Mouse (Mus musculus) cerebellum, adult 9-10 months (tissue): ENCODE results near the gene Fnbp1l.

ENCODE experiments used
- DNase-seq: peaks from one replicate; pipeline ENCODE4 v3.0.0; 2022

Gene Fnbp1l

DNA sequence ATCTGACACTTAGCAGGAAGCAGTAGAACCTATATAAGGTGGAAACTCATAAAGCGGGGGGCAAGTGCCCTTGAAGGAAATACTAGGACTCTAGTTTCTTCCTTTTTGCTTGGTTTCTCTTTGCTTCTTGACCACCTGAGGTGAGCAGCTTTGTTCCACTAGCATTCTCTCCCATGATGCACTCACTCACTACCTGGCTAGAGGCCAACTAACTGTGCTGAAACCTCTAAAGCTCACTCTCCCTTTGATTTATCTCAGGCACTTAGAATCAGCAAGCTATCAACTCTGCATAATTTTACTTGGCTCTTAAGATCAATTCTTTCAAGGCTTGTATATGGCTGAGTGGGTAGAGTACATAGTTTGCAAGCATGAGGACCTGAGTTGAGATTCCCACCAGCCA lies 17.1 kb downstream of the Fnbp1l start:
- no peak for DNase-seq

DNA sequence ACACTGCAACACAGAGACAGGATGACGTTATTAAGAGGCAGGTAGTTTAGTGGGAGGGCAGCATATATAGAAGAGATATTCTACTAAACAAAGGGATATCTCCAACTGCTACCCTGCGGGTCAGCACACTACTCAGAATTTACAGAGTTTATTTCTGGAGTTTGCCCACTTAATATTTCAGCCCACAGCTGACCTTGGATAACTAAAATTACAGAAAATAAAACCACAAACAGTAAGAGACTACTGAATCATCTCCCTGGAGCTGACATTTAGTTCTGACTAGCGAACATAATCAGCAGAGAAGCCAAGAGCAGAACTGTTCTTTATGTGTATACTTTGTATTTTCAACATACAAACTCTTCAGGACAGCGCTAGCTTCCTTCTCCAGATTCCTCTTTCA lies 20.2 kb downstream of the Fnbp1l start:
- DNase-seq = no peak

DNA sequence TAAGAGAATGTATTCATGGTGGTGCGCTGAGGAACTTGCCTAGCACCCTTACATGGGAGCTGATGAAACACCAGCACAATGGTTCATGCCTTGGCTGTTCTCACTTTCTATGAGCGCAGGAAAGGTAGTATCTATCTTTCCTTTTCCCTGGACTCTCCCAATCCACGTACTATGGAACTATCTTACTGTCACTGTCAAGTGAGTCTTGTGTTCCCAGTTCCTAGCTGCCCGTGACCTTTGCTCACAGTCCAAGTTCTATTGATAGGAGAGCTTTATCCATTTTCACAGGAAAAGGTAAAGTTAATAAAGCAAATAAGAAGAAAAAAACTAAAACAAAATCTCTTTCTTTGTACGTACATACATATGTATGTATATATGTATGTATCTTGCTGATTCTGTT lies 28.7 kb downstream of the Fnbp1l start:
- DNase-seq = no peak

DNA sequence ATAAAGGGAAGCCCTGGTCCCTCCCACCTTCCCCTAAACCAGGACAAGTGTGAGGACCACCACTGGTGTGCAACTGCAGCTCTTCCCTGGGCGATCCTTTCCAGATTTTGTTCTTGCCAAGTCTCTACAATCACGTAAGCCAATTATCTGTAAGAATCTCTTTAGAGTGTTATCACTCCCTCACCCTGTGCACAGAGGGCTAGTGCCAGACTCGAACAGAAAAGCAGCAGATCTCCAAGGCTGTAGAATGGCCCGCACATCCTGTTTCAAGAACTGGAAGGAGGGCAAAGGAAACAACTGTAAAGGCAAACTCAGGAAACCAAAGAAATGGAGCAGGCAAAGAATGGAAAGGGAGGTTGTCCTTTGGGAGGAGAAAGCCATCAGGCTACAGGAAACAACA lies 29.2 kb downstream of the Fnbp1l start:
- no peak for DNase-seq

DNA sequence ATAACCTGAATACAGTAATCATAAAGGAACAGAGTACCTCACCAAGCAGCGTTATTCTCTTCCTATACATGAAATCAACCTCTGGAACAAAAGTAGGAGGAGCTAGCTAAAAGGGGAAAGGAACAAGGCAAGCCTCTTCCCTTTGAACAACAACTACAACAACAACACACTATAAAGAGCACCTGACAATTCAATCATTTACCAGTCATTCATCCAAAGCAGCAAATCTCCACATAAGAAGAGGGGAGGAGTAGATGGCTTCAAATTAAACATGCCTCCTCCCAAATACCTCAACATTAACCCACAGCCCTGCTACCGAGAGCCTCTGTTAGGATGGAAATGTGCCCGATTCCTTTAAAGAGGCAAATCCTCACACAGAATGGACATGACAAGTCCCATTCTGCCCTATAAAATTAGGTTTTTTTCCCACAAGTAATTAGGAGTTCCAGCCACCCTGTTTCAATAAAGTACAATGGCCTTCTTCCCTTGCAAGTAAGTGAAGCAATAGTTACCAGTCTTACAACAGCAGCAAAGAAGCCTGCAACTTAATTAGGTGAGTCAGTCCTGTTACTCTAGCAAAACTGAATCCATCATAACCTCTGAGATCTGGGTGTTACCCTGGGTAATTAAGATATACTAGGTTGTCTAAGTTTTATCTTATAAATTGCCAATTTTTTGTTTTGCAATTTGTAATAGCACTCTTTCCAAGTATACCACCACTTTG lies 32.4 kb downstream of the Fnbp1l start:
- no peak for DNase-seq

DNA sequence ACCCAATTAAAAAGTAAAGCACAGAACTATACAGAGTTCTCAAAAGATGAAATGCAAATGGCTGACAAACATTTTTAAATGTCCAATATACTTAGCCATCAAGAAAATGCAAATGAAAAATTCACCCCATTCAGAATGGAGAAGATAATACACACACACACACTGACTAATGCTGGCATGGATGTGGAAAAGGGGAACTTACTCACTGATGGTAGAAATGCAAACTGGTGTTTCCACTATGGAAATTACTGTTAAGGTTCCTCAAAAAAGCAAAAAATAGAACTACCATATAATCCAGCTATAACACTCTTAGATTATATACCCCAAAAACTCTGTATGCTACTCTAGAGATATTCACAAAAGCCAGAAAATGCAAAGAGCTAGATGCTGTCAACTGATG lies 42.2 kb downstream of the Fnbp1l start:
- no peak for DNase-seq

DNA sequence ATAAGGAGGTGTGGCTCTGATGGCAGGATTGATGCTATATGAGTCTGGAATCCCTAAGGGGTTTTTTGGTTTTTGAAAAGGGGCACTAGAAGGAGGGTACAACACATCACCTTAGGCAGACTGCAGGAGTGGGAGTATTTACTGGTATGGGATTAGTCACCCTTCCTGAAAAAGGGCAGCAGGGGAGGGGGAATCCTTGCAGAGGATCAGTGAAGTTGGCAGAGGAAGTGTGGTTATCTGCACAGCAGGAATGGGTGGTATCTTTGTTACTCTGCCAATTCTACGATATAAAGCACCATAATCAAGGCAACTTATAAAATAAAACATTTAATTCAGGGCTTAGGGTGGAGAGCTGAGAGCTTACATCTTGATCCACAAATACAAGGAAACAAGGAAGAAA lies 44.6 kb downstream of the Fnbp1l start:
- no peak for DNase-seq

DNA sequence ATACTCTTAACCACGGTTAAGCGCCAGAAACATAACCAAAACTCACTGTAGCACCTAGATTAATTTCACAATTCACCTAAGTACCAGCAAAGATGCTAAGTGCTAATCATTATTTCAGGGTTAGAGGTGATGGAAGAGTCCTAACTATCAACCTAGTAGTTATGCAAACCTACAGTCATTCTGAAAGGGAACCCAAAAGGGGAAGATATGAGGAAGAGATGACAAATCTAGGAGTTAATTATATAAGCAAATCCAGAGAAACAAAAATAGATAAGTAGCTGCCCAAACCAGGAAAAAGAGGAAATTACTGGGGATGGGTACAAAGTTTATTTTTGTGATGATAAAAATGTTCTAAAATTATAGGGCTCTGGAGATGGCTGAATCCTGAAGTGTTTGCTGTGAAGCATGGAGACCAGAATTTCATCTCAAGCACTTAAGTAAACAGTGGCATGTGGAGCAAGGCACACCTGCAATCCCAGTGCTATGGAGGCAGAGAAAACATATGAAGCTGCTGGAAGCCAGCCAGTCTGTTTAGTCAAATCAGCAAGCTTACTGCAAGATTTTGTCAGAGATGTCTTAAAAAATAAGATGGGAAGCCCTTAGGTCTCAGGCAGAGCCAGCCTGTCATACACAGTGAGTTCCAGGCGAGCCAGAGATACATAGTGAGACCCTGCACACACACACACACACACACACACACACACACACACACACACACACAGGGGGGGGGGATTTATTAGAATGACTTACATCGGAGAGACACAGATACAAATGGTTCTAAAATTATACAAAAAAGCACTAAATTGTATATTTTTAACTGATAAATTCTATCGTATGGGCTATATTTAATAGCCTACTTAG lies 45.9 kb downstream of the Fnbp1l start:
- no peak for DNase-seq

DNA sequence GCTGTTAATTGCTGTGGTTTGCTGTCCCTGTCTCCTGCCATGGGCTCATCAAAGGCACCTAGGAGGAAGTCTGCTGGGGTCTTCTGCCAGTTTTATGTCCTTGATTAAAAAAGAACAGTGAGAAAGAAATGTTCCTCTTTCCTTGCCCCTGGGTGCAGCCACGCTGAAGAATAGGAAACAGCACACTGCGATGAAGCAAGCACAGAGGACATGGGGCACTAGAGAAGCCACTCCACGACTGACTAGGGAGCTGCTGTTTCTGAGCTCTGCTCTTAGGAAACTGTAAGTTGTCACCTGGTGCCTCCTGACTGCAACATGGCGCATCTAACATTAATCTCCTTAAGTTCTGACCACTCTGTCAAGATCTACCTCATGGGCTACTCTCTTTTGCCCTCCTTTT lies 53.0 kb downstream of the Fnbp1l start:
- DNase-seq = no peak

DNA sequence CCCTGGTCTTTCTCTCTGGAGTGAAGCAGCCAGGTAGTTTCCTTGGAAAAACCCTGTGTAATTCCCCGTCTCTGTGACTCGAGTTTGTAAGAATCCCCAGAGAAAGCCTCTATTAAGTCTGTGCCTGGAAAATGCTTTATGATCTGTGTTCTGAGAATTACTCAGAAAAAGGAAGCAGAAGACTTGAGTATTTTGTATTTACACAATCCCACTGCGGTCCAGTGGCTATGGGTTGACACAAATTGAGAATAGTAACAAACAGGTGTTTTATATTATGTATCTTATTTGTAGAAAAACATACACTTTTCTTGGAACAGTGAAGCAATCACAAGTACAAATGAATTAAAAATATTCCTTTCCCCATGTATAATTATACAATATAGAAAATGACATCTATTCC lies 53.4 kb downstream of the Fnbp1l start:
- DNase-seq = no peak

DNA sequence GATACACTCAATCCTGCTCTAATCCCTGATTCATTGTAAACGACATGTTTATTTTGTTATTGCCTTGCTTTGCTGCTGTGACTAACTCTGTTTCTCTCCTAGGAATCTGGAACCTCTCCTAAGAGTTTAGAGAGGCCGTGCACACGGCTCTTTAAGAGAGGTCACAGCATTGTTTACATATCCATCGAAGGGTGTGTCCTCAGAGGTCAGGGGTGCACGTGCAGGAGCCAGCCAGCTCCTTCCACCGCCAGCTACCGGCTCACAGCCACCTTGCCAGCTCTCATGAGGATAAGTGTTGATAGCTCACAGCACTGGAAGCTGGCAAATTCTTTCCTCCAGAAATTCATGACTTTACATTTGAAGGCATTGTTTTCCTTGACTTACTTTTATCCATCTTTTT lies 54.2 kb downstream of the Fnbp1l start:
- no peak for DNase-seq

DNA sequence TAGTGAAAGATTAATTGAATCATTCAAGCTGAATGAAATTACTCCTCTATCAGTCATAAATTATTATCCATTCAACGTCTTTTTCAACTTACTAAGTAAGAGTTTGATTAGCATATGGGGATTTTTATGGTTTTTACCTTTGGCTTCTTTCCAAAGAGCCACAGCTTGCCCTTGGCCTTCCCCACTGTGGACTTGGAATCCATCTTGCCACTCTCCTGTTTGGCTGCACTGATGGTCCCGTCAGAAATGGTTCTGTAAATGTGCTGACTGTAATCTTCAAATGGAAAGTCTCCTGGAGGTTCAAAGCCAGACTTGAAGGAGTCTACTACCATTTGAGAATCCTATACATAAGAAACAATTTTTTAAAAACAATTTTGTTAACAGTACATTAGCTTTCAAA lies 61.7 kb downstream of the Fnbp1l start:
- DNase-seq = peak; percentile 3

DNA sequence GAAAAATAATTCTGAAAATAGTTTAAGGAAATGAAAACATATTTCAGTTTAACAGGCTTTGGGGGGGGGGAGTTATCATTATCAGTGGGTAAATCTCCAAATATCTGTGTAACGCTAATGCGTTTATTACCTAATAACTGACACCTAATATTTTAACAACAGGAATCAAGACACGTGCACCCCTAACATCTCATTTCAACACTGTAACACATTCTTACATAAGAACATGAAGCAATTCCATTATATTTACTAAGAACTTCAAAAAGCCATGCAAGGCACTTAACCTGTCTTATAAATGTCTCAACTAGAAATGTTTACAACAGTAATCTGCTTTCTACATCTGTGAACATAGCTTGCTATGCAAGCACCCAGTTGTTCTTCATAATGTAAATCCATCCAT lies 68.3 kb downstream of the Fnbp1l start:
- no peak for DNase-seq

DNA sequence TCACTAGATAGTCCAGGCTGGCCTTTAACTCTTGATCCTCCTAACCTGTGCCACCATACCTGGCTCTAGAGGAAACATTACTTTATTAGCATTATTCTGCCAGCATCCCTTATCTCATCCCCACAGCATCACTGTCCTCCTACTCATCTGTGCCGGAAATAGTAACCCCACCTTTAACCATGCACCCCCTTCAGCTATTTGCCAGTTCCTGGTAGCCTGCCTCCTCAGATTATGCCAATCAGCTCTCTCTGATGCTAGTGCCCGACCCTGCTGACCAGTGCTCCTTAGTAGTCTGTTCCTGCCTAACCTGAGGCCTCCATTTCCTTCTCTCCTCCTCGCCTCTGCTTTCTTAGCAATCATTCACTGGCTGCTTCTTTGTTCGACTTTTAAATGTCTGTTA lies 72.0 kb downstream of the Fnbp1l start:
- no peak for DNase-seq

DNA sequence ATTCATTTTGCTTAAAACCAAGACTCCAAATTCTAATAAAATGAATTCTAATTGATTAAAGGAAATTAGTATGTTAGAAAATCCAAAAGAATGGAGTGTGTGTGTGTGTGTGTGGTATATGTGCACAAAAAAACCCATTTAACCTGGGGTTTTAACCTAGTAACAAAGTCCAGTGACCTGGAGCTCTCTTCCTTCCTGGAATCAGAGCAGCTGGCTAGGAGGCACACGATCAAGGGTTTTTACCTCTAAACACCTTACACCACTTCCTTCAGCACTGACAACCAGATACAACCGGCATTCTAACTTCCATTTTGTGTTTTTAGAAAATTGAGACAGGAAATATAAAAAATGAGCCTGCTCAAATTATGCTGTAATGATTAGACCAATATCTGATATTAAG lies 74.2 kb downstream of the Fnbp1l start:
- DNase-seq = no peak

DNA sequence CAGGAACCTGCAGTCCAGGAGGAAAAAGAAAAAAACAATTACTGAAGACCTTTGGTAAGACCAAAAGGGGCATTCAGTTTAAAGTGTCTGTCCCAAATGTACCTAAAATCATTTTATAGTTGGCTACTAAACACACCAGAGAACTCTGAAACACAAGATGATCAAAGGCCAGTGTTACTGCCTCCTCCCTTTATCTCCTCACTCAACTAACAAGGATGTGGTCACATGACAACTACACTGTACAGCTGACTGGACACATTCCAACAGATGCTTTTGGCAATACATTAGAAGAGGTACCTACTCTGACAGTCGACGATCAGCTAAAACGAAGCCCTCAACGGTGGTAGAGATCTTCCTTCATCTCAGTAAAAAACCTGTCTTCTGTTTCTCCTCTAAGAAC lies 78.6 kb downstream of the Fnbp1l start:
- DNase-seq = no peak

DNA sequence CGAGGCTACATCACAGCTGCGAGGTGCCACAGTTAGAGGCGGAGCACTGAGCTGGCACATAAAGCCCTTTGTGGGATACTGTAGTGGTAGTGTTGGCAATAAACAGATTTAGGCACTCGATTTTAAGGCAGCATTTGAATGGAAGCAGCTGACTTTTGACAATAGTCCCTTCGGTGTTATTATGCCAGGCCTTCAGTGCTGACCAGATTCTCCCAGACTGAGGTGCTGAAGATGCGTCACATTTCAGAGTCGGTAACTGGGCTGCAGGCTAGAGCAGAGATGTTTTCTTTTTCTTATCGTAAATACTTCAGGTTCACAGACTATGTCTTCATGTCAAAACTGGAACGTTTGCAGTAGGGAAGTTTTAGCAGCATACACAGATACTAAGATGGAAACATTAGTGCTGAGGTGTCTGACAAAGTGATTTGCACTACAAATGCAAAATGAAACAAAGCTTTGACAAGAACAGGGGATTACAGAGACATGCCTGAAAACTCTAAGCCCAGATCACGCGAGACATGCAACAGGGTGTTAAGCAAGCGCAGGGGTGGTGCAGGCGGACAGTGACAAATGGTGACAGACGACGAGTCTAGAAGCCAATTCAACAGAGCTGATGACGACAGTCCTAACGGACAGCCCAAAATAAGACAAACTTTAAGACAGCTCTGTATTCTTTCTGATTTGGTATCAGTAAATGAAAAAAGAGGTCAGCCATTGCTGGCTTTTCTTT lies 79.4 kb downstream of the Fnbp1l start:
- DNase-seq = no peak

DNA sequence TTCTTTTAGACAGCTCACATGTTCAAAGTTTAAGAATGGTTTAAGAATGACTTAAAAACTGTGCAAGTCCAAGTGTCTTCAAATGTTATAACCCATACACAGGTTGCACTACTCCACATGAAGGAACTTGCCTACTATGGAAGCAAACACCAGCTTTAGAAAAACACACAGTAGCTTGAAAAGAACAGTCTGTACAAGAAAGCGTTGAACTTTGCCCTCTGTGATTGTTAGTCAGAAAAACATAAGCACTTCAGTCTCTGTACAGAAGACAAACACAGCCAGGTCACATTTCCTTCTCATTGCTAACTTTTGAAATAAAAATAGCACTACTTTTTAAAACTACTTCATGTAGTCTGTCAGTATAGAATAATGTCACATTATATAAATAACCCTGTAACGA lies 80.7 kb downstream of the Fnbp1l start:
- no peak for DNase-seq

DNA sequence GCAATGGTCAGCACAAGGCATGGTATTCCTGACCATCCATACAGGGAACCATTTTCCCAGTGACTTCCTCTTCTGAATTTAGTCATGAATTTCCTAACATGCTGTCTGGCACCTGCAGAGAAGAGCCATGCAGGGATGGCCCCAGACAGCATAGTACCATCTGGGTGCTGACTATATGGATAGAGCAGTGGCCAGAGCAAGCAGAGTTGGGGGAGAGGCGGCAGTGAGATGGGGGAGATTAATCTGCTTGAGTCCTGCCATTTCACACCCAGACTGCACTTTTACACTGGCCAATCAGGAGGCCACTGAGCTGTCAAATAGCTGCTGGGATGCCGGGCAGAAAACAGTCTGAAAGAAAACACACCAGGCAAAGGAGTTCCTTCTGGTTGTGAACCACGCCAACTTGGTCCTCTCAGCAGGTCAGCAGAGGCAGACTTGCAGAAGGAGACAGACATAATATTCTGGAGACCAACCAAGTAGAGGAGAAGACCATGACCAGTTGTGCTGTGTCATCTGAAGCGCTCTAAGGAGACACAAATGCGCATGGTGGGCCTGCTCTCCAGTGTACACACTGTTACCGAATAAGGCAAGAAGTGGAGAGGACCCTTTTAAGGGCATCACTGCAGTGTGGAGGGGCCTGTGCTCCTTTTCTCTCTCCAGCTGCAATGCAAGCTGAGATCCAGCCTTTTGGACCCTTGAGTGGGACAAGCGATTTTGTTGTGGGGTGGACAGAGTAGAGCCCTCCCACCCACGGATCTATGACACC lies 83.4 kb downstream of the Fnbp1l start:
- DNase-seq = no peak

DNA sequence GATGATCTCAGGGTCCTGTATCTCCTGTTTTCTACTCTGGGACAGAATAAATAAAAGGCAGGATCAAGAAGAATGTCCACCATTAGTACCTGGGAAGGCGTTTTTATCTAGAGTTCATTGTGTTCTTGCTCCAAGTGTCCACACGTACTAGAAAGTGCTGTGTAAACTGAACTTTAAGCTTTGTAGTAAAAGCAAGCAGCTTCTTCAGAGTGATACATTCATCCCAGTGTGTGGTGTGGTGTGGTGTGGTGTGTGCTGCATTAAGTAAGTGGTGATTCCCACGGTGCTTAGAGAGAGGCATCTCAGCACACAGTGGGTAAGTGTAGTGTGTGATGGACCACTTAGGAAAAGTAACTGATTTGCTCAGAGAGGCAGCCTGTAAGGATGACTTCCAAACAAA lies 91.0 kb downstream of the Fnbp1l start:
- DNase-seq = no peak

DNA sequence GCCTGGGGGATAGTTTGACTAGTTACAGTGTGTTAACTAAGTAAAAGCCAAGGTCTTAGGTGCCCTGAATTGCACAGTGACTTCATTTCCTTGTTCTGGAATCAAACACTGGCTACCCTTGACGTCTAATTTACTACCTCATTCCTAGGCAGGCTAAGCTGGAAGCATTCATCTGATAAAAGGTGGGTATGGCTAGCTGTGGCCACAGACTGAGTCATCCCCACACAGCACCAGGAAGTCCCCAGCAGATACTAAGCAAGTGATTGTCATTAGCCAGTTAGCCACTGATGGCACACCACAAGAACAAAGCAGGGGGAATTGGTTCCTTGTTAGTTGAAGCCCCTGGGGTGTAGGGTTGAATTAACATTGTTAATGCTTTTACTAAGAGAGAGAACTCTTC lies 98.2 kb downstream of the Fnbp1l start:
- DNase-seq = no peak

DNA sequence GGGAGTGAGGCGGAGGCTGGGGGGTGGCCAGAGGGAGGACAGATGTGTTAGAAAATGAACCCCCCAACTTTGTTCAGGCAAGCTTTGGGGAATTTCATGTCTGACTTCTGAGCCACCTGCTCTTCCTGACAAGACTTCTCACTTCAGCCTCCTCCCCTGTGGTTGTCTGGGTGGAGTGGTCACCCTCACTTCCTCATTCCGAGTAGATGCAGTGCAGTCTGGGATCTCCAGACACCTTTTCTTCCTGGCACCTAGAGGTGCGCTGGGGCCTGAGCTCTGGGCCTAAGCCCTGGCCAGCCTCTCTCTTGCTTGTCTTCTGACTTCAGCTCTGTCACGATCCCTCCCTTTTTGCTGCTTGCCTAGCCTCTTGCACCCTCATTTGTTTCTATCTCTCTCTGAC lies 98.6 kb downstream of the Fnbp1l start:
- no peak for DNase-seq

DNA sequence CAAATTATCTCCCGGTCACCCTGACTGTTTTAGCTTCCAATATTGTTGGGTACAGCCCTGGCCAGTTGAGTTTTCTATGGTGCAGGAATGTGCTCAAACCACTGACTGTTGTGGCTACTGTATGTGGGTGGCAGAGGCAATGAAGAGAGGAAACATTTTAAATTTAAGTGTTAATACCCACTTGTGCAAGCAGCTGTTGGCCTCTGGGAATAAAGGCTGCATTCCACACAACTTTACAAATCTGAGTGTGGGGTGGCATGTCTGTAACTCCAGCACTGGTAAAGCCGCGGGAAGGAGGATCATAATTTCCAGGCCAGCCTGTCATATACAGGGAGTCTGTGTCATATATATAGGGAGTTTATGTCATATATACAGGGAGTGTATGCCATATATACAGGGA lies 99.2 kb downstream of the Fnbp1l start:
- DNase-seq = no peak
